Mouse (Mus musculus) heart, adult 18-20 months (tissue): ENCODE data around the gene Lgr4. TPM values are rescaled to one million over a fixed set of nuclear protein-coding genes. Genes with fewer than 3 reads are reported as not detected.
A peak's percentile ranks its signal among the peaks of the same experiment; 100 is the strongest.

Experiments used
- DNase-seq, 2 experiments: peaks; one replicate each; pipeline ENCODE4 v3.0.0; 2021 to 2022; ENCODE audit warnings: mixed read lengths in 1 of 2
- total RNA-seq, 2 experiments: library from RNA; stranded (reverse); gene quantifications; 2 replicates each; pipeline ENCODE4 v1.2.3; 2021

Lgr4 gene
- total RNA-seq, 2 experiments from 2014 or later: 23.3 to 23.6 TPM

- DNase-seq: no peak
These were observed 32.1 kb downstream of the Lgr4 start for GRCm38 (mm10) chr2:109949519-109949918.

GRCm38 (mm10) chr2:109950311-109950710, 32.9 kb downstream of the Lgr4 start:
- peak in 1 of 2 experiments; percentile 21 for DNase-seq

- DNase-seq: no peak
These were observed 33.6 kb downstream of the Lgr4 start for GRCm38 (mm10) chr2:109951050-109951449.

DNA sequence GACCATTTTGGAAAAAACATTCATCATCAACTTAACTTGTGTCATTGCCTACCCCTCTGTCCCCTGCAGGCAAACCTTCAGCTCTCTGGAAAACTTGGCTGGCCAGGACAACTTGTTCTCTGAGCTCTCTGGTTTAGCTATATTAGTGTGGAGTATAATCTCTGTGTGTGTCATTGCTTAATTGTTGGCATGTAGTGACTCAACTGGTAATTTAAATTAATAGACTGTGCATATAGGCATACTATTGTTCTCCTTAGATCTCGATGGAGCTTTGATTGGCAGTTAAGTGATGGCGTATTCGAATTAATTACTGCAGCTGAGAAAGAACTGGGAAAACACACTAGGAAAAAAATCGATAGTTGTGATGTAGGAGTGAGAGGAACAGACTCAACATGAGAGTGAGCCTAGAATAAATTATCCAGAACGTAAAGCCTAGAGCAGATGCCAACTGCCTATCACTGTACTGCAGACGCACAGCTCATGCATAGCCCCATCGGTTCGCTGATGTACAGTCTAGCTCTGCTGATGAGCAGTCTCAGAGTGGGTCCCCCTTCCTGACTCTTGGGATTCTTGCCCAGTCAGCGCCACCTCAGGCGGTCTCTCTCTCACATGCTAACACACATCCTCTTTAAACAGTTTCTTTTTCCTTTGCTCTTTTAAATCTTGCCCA, 35.7 kb downstream of the Lgr4 start:
- DNase-seq: no peak

- DNase-seq: no peak
These were observed 36.4 kb downstream of the Lgr4 start for GRCm38 (mm10) chr2:109953893-109954292.

DNA sequence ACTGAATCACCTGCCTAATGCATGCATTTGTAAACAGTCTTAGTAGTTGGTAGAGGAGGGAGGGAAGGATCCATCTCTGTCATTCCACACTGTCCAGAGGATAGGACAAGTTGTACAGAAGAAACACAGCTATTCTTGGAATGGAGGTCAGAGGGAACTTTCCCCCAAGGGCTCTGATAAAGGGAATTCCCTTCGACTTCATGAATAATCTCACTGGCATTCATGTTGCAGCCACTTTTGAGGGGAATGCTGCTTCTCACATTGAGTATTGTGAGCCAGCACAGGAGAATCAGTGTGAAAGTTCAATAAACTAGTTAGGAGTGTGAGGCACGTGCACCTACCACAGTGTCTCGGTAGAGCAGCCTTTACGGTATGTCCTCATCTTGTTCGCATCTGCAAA, 37.6 kb downstream of the Lgr4 start:
- peak; percentile 27 to 35 for DNase-seq

GRCm38 (mm10) chr2:109955910-109956309, 38.5 kb downstream of the Lgr4 start:
- no peak for DNase-seq

- DNase-seq: peak in 1 of 2 experiments; percentile 33
These were observed 39.3 kb downstream of the Lgr4 start for GRCm38 (mm10) chr2:109956785-109957184.

GRCm38 (mm10) chr2:109958692-109959406, 41.4 kb downstream of the Lgr4 start:
- peak; percentile 42 to 43 for DNase-seq

DNA sequence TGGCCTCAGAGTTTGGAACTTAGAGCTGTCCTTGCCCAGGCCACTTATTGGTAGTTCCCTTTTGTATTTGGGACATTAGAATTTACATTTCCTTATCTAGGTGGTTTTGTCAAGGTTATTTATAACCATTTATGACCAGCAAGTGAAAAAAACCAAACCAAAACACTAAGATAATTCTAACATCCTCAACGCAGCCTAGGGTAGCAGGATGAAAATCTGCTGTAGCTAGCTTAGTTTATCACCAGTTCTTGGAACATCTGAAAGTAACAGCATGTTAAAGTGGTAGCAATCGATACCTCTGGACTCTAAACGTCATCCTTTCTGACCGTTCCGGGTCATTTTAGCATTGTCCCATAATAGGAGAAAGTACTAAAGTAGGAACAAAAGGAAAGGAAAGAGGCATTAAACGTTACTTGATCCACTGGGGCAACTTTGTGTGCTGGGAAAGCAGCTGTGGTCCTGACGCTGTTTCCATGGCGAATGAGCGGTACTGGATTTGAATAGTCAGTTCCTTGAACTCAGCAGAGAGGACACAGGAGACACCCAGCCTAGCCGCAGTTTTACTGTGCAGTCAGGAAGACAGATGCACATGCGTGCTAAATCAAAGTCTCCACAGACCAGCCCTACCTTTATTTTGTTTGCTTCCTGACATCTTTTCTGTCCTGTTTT, 42.1 kb downstream of the Lgr4 start:
- DNase-seq: peak; percentile 17 to 40

- no peak for DNase-seq
These were observed 42.8 kb downstream of the Lgr4 start for GRCm38 (mm10) chr2:109960246-109960645.

GRCm38 (mm10) chr2:109961174-109961573, 43.7 kb downstream of the Lgr4 start:
- DNase-seq: no peak

- DNase-seq: no peak
These were observed 46.3 kb downstream of the Lgr4 start for GRCm38 (mm10) chr2:109963591-109964258.

DNA sequence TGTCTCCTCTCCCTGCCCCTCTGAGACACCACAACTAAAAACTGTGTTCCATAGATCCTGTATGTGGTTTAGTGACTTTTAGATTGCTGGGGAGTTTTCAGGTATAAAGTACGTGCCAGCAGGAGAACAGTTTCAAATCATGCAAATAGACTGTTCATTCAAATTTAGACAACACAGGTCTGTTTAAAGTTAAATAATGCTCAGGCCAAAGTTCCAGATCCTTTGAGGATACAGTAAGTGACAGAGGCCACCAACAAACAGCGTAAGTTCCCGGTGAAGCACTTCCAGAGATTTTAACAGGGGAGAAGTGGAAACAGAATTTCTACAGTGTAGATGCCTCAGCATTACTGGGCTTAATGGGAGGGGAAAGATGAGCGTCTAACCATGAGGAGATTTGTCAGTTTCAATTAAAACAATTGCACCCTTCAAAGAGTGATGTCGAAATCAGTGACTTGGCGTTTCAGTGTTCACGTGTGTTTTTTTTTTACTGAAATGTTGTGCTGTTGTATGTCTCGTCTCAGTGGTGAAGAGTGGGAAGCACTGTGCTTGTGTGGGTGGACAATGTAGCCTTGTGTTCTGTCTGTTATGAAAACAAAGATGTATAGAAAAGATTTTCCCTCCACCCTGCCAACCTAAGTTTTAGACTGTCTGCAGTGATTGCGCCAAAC, 48.4 kb downstream of the Lgr4 start:
- no peak for DNase-seq

- DNase-seq: no peak
These were observed 49.4 kb downstream of the Lgr4 start for GRCm38 (mm10) chr2:109966863-109967262.

GRCm38 (mm10) chr2:109969381-109969780, 51.9 kb downstream of the Lgr4 start:
- DNase-seq: no peak

DNA sequence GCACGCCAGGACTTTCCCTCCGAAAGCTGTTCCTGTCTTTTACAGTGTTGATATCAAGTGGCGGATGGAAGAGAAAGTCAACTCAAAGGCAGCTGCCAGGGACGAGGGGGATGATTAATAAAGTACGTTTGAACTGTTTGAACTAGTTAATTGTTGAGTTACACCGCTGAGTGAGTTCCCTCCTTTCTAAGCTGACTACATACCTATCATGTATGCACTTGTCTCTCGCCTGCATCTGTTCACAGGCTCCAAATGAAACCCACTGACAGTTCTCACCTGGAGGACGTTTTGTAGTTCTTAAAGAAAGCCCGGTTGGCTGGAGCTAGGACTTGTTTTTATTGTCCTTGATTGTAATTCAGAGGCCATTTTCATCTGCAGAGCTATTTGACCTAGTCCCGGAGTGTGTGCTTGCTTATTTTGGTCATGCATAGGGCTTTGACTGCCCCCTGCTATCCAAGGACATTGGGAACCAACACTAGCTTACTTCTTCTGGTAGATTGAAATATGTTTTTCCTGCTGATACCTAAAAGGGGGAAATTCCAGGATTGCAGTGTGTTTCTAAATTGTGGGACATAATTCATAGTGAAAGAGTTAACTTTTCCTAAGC, 52.6 kb downstream of the Lgr4 start:
- DNase-seq: no peak

DNA sequence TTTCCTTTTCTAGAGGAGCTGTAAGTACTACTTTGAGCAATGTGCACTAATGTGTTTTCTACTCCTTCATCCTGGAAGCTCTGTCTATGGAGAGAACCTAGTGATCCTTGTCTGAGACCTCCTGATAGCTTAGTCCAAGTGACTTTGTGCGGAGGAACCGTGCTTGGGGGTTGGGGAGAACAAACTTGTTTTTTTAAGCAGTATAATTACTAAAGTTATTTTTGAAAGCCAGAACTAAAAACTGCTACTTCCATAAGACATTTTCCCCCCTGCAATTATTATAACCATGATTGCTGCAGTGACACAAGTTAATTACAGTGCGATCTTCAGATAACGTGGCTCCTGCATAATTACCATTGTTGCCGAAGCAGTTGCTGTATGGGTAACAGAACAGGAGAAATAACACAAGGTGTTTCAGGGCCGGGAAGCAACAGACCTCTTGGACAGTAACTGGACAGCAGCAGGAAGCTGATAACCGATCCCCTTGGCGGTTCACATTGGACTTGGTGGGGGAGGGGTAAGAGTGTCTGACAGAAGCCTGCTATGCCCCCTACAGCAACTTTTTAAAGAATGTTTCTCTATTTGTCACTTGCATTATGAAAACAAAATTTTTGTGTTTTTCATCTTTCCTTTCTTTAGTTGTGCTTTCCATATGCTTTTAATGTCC, 53.4 kb downstream of the Lgr4 start:
- DNase-seq: peak in 1 of 2 experiments; percentile 29

DNA sequence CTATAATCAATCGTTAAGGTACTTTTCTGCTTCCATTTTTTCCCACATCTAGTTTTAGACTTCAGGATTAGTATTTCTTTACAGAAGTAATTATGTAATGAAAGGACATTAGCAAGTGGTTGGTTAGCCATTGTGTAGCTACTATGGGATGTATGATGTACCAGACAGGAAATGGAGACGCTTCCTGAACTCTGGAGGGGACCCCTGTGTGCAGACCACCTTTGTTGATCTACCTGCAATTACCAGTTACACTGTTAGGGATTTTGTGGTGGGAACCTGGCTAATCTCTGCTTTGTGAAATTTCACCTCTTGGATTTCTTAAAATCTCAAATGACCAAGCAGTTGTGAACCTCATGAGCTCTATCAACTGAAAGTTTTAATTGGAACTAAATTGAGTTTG, 54.9 kb downstream of the Lgr4 start:
- no peak for DNase-seq

DNA sequence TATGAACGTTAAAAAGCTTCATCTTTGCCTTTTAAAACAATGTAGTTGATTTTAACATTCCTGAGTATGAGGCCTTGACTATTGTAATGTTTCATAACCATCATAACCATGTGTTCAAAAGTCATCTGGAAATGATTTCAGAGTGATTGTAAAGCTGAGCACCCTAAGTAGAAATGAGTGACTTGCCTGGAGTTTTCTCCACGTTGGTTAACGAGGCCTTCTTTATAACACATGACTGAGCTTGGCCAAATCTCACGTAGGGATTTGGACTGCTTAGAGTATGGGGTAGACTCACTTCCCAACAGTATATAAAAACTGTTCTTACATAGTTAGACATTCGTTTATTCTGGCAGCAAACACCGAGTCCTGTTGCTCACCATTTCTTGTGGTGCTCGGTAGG, 55.5 kb downstream of the Lgr4 start:
- no peak for DNase-seq

GRCm38 (mm10) chr2:109974807-109975206, 57.4 kb downstream of the Lgr4 start:
- DNase-seq: peak in 1 of 2 experiments; percentile 43
